In the genomic region with DNA sequence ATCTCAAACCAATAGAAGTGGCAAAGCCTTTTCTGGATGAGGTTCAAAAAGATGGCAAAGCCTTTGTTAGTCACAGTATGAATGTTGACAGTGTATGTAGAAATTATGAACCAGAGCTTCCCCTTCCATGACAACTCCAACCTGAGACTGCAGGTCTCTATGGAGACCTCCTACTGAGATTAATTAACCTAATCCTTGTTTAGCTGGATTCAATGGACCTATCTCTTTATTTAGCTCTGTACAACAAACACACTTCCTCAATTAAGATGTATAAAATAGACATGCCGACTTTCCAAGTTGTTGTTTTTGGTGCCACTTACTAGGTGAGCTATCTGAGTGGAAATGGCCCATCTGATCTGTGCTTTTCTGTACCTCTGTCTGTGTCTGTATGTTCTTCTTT, we compare ENCODE assay signal across 16 mouse cellular contexts.
"Had no signal": no experiment of that assay in that cellular context is flagged by ENCODE, and none has a peak within 500 bp of the region (broad histone marks: within the 10 kb centered on the region; RNA-seq: fewer than 3 reads in every experiment).

No protein-coding gene starts in this region.

- H3K9ac ChIP-seq: neural tube, embryonic 13.5 days; neural tube, embryonic 15.5 days; stomach, embryonic 15.5 days had no signal

- H3K4me1 ChIP-seq: neural tube, embryonic 13.5 days; neural tube, embryonic 15.5 days; stomach, embryonic 15.5 days had no signal

- DNase-seq: retina, postnatal 1 day; right cerebral cortex, adult 18-20 months; right cerebral cortex, postnatal 14 days; right cerebral cortex, postnatal 25 days; right cerebral cortex, postnatal 4 days; spleen, adult 18-20 months; thymus, adult 18-20 months; thymus, adult 2 months; thymus, postnatal 14 days; thymus, postnatal 25 days; thymus, postnatal 36 days; thymus, postnatal 4 days had no signal

- H3K4me2 ChIP-seq: neural tube, embryonic 13.5 days; neural tube, embryonic 15.5 days; stomach, embryonic 15.5 days had no signal

- H3K36me3 ChIP-seq: neural tube, embryonic 13.5 days; neural tube, embryonic 15.5 days; stomach, embryonic 15.5 days had no signal

- H3K9me3 ChIP-seq: neural tube, embryonic 13.5 days; neural tube, embryonic 15.5 days; stomach, embryonic 15.5 days had no signal

- H3K27me3 ChIP-seq: neural tube, embryonic 13.5 days; neural tube, embryonic 15.5 days; stomach, embryonic 15.5 days had no signal

- H3K4me3 ChIP-seq: neural tube, embryonic 13.5 days; neural tube, embryonic 15.5 days; stomach, embryonic 15.5 days had no signal

- H3K27ac ChIP-seq: neural tube, embryonic 13.5 days; neural tube, embryonic 15.5 days; stomach, embryonic 15.5 days; stomach, postnatal 0 days had no signal
